Mouse (Mus musculus): ENCODE measurements at regions not wholly inside any gene's neighbourhood (a gene's known extent, or its start where the extent isn't known, plus 50 kb on each side); places are given as distances from the start of the nearest gene placed in this dataset.

GRCm38 (mm10) chr9:82712769-82713733 is 116.3 kb upstream of the Irak1bp1 start:
- no peak for DNase-seq (ENCODE audit: low spot score)

GRCm38 (mm10) chr9:82728652-82729051 is 100.7 kb upstream of the Irak1bp1 start:
- DNase-seq (ENCODE audit: low spot score): no peak

- no peak for DNase-seq (ENCODE audit: low spot score)
Measured at GRCm38 (mm10) chr9:82729646-82730045, 99.7 kb upstream of the Irak1bp1 start.

GRCm38 (mm10) chr9:82733024-82733585 is 96.2 kb upstream of the Irak1bp1 start:
- DNase-seq (ENCODE audit: low spot score): no peak

GRCm38 (mm10) chr9:82734959-82735358 is 94.4 kb upstream of the Irak1bp1 start:
- no peak for DNase-seq (ENCODE audit: low spot score)

GRCm38 (mm10) chr9:82759979-82760378 is 69.4 kb upstream of the Irak1bp1 start:
- DNase-seq (ENCODE audit: low spot score): no peak

GRCm38 (mm10) chr9:82760682-82761468 is 68.5 kb upstream of the Irak1bp1 start:
- no peak for DNase-seq (ENCODE audit: low spot score)

- DNase-seq (ENCODE audit: low spot score): no peak
Measured at GRCm38 (mm10) chr9:82763651-82764050, 65.7 kb upstream of the Irak1bp1 start.

All from thymus, postnatal 0 days (tissue).